Mouse (Mus musculus) E14TG2a.4 (cell line): Measurements from ENCODE around the gene Smyd3.

ENCODE experiments used
- CTCF ChIP-seq: conservative IDR thresholded peaks from 2 replicates; pipeline ENCODE4 v1.5.1; 2014; ENCODE audit warnings: low read length
- NANOG ChIP-seq: IDR thresholded peaks from 2 replicates; pipeline ENCODE4 v1.6.1; 2014; ENCODE audit warnings: borderline replicate concordance, low read length, mixed read lengths
- POU5F1 ChIP-seq: IDR thresholded peaks from 2 replicates; pipeline ENCODE4 v1.6.1; 2014; ENCODE audit warnings: low read length, borderline replicate concordance

GRCm38 (mm10) chr1:179261496-179261966 lies 256.3 kb downstream of the Smyd3 start:
- TF ChIP-seq CTCF (no peak), NANOG (no peak), POU5F1 (no peak)
